Mouse (Mus musculus): ENCODE data around the gene Il1rapl1. TPM values are rescaled to one million over a fixed set of nuclear protein-coding genes. Genes with fewer than 3 reads are reported as not detected.
A peak's percentile ranks its signal among the peaks of the same experiment; 100 is the strongest.
"Not testable (repeated sequence)": the region's sequence is repeated elsewhere in the genome, so short reads cannot be mapped to it uniquely, and the experiment has no call there.

Il1rapl1 gene
- polyA plus RNA-seq, 1 experiment, result not detected

DNA sequence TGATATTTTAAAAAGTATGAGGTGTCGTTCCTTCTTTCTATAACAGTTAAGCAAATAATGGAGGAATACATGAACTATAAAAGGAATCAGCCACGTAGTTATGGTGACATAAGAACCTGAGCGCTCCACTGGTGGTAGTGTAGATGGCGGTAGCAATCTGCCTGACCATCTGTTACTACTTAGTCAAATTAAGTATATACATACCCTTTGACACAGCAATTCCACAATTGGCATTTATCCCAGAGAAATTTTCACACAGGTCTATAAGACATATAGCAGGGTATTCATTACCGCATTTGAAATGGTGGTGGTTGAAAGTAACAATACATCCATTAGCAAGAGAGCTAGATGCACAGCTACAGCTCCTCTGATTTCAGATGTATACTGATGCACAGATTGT, 612.8 kb downstream of the Il1rapl1 start:
- Histone ChIP-seq H3K4me3 (replicated peaks; ENCODE audit: control insufficient read depth, low read depth, low read length) (no peak overlapping the region), H3K4me1 (ENCODE audit: control insufficient read depth, insufficient read depth, low read length) (no peaks in the 10 kb centered on the region), H3K27ac (ENCODE audit: control insufficient read depth, insufficient read depth, low read depth, low read length, poor library complexity) (no peak overlapping the region)
- 77% methylated on average over 5 of the region's 5 CpGs for WGBS
- TF ChIP-seq CTCF (IDR thresholded peaks at IDR 0.05; ENCODE audit: control insufficient read depth, insufficient read depth, low read length) (no peak), POLR2A (IDR thresholded peaks at IDR 0.05; ENCODE audit: borderline replicate concordance, control insufficient read depth, low read depth, low read length) (no peak)

DNA sequence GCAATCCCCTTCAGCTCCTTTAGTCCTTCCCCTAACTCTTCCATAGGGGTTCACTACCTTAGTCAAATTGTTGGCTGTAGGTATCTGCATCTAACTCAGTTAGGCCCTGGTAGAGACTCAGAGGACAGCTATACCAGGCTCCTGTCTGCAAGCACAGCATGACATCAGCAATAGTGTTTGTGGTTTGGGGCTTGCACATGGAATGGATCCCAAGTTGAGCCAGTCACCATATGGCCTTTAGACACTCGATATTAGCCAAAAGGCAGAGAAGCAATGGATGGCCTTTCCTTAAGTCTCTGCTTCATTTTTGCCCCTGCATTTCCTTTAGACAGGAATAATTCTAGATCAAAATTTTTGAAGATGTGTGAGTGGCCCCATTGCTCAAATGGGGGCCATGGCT, 632.0 kb downstream of the Il1rapl1 start:
- Histone ChIP-seq H3K4me3 (replicated peaks; ENCODE audit: control insufficient read depth, low read depth, low read length) (no peak overlapping the region), H3K27ac (ENCODE audit: control insufficient read depth, insufficient read depth, low read depth, low read length, poor library complexity) (no peak overlapping the region), H3K4me1 (ENCODE audit: control insufficient read depth, insufficient read depth, low read length) (no peaks in the 10 kb centered on the region)
- TF ChIP-seq CTCF (IDR thresholded peaks at IDR 0.05; ENCODE audit: control insufficient read depth, insufficient read depth, low read length) (no peak), POLR2A (IDR thresholded peaks at IDR 0.05; ENCODE audit: borderline replicate concordance, control insufficient read depth, low read depth, low read length) (no peak)
- 68% methylated on average over 1 of the region's 1 CpGs for WGBS

DNA sequence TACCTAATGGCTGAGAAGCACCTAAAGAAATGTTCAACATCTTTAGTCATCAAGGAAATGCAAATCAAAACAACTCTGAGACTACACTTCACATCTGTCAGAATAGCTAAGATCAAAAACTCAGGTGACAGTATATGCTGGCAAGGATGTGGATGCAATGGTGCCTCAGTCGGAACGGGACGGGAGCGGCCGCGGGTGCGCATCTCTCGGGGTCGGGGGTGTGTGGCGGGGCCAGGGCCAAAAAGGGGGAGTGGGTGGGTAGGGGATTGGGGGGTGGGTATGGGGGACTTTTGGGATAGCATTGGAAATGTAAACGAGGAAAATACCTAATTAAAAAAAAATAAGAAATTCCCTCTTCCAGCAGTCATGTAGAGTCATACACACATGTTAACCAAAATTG, 877.3 kb downstream of the Il1rapl1 start:
- peak; percentile 14; the same call in 1 of the 2 replicates for TF ChIP-seq POLR2A (IDR thresholded peaks at IDR 0.05; ENCODE audit: borderline replicate concordance, control insufficient read depth, low read depth, low read length)
- not testable (repeated sequence) for H3K4me3 ChIP-seq (replicated peaks; ENCODE audit: control insufficient read depth, low read depth, low read length)
- 46% methylated on average over 11 of the region's 11 CpGs for WGBS

DNA sequence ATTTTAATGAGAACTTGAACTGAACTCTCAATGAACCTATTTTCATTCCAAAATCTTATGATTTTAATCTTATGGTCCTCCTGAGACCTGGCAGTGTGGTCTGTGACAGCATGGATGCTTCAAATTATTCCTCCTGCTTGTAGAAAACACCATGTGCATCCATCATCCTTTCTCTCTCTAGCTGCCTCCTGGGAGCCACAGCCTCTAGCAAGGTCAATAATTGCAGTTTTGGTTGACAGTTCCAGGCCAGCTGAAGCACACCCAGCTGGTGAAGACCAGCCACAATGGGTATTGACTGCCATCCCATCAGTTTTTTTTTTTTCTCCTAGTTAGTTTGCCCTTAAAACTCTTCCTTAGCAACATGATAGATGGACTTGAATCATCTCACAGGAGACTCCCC, 890.2 kb downstream of the Il1rapl1 start:
- H3K4me1 ChIP-seq (ENCODE audit: control insufficient read depth, insufficient read depth, low read length), result no peaks in the 10 kb centered on the region
- no peak for TF ChIP-seq CTCF (IDR thresholded peaks at IDR 0.05; ENCODE audit: control insufficient read depth, insufficient read depth, low read length)
- no peak for TF ChIP-seq POLR2A (IDR thresholded peaks at IDR 0.05; ENCODE audit: borderline replicate concordance, control insufficient read depth, low read depth, low read length)
- H3K4me3 ChIP-seq (replicated peaks; ENCODE audit: control insufficient read depth, low read depth, low read length), result no peak overlapping the region
- H3K27ac ChIP-seq (ENCODE audit: control insufficient read depth, insufficient read depth, low read depth, low read length, poor library complexity), result no peak overlapping the region

More for the DNA sequence above, 877.3 kb downstream of the Il1rapl1 start:
- H3K4me1 ChIP-seq (ENCODE audit: control insufficient read depth, insufficient read depth, low read length), result not testable (repeated sequence)
- peak overlapping the region; percentile 21; the same call in 1 of the 2 replicates for H3K27ac ChIP-seq (ENCODE audit: control insufficient read depth, insufficient read depth, low read depth, low read length, poor library complexity)

DNA sequence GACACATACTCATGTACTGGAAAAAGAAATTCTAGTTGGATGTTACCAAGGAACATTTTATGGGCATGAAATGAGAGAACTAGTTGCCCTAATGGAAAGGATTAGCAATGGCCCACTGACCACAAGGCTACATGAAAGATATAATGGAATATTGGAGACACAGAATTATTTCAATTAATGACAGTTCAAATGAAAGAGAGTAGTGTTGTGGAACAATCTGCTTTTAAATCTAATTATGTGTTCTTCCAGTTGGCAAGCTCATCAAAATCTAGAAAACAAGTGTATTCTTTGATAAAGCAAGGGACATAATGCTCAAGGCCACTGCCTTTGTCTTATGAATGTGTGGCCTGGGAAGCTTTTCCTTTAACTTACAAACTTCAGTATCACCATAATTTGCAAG, 1113.1 kb downstream of the Il1rapl1 start:
- Histone ChIP-seq H3K4me3 (replicated peaks; ENCODE audit: control insufficient read depth, low read depth, low read length) (no peak overlapping the region), H3K4me1 (ENCODE audit: control insufficient read depth, insufficient read depth, low read length) (no peaks in the 10 kb centered on the region), H3K27ac (ENCODE audit: control insufficient read depth, insufficient read depth, low read depth, low read length, poor library complexity) (no peak overlapping the region)
- no peak for TF ChIP-seq POLR2A (IDR thresholded peaks at IDR 0.05; ENCODE audit: borderline replicate concordance, control insufficient read depth, low read depth, low read length)
- TF ChIP-seq CTCF (IDR thresholded peaks at IDR 0.05; ENCODE audit: control insufficient read depth, insufficient read depth, low read length), result no peak

DNA sequence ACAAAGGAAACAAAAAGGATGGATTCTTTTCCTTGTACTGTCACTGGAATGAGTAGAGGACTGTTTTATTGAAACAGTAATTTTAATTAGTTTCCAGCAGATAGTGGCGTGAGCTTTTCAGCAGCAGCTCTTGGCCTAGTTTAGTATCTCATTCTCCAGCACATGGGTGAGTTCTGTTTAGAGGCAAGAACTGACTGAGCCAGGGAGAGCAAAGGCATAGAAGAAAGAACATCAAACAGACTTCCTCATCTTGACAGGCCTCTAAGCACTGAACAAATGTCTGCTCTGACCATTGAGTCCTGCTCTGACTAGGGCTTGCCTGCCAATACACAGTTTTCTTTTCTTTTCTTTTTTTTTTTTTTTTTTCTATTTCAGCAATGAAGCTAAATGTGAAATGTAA, 1160.3 kb downstream of the Il1rapl1 start:
- Histone ChIP-seq H3K4me1 (ENCODE audit: control insufficient read depth, insufficient read depth, low read length) (no peaks in the 10 kb centered on the region), H3K27ac (ENCODE audit: control insufficient read depth, insufficient read depth, low read depth, low read length, poor library complexity) (no peak overlapping the region), H3K4me3 (replicated peaks; ENCODE audit: control insufficient read depth, low read depth, low read length) (no peak overlapping the region)
- 73% methylated on average over 1 of the region's 1 CpGs for WGBS
- TF ChIP-seq CTCF (IDR thresholded peaks at IDR 0.05; ENCODE audit: control insufficient read depth, insufficient read depth, low read length) (no peak), POLR2A (IDR thresholded peaks at IDR 0.05; ENCODE audit: borderline replicate concordance, control insufficient read depth, low read depth, low read length) (no peak)

DNA sequence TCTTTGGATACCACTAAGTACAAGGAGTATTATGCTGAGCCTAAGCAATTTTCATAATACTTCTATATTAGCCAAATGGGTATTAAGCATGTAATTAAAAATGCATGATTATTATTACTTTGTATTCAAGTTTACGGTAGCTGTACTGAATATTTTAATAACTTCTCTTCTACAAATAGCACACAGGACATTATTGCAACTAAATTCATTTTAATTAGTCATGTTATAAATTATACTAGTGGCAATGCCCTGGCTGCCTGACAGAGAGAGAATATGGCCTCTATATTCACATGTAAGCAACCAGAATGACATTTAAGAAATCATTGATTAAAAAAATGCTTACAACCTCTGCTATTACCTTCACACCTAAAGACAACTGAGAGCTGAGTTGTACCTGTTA, 1160.8 kb downstream of the Il1rapl1 start:
- H3K4me3 ChIP-seq (replicated peaks; ENCODE audit: control insufficient read depth, low read depth, low read length), result no peak overlapping the region
- no peak for TF ChIP-seq CTCF (IDR thresholded peaks at IDR 0.05; ENCODE audit: control insufficient read depth, insufficient read depth, low read length)
- TF ChIP-seq POLR2A (IDR thresholded peaks at IDR 0.05; ENCODE audit: borderline replicate concordance, control insufficient read depth, low read depth, low read length), result no peak
- H3K4me1 ChIP-seq (ENCODE audit: control insufficient read depth, insufficient read depth, low read length), result no peaks in the 10 kb centered on the region
- H3K27ac ChIP-seq (ENCODE audit: control insufficient read depth, insufficient read depth, low read depth, low read length, poor library complexity), result no peak overlapping the region
- WGBS, result 78% methylated on average over 1 of the region's 1 CpGs

DNA sequence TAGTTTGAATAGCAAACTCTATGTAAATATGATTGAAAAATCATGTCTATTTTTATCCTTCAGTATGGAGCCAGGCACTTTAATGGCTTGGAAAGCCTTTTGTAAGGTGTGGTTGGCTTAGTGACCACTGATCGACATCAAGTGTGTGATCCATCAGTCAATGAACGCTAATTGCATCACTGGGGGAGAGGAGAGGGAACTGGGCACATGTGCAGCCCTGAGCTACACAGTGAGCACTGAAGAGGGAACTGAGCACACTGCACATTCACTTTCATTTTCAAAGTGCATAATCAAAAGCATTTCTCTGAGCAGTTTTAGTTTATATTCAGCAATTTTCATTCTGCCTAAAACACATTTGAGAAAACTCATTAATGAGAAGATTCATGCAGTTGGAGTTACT, 1164.5 kb downstream of the Il1rapl1 start:
- Histone ChIP-seq H3K27ac (ENCODE audit: control insufficient read depth, insufficient read depth, low read depth, low read length, poor library complexity) (no peak overlapping the region), H3K4me3 (replicated peaks; ENCODE audit: control insufficient read depth, low read depth, low read length) (no peak overlapping the region), H3K4me1 (ENCODE audit: control insufficient read depth, insufficient read depth, low read length) (no peaks in the 10 kb centered on the region)
- WGBS, result 18% methylated on average over 2 of the region's 2 CpGs
- TF ChIP-seq POLR2A (IDR thresholded peaks at IDR 0.05; ENCODE audit: borderline replicate concordance, control insufficient read depth, low read depth, low read length), result no peak
- no peak for TF ChIP-seq CTCF (IDR thresholded peaks at IDR 0.05; ENCODE audit: control insufficient read depth, insufficient read depth, low read length)

DNA sequence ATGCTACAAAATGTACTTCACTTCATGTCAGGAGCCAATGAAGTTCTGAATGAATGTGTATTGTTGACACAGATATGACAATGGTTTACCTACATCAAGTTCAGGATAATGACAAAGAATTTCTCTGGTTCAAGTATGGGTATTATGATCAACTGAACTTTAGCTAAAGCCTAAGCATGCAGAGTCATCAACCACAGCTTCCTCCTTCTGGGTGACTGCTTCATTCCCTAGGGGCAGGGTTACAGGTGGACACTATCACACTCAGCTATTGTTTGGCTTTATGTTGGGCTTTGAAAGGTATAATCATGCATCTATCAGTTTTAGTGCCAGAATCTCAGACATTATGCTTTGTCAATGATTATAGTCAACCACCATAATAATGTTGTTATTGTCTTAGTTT, 1166.3 kb downstream of the Il1rapl1 start:
- Histone ChIP-seq H3K4me3 (replicated peaks; ENCODE audit: control insufficient read depth, low read depth, low read length) (no peak overlapping the region), H3K27ac (ENCODE audit: control insufficient read depth, insufficient read depth, low read depth, low read length, poor library complexity) (no peak overlapping the region)
- no peak for TF ChIP-seq POLR2A (IDR thresholded peaks at IDR 0.05; ENCODE audit: borderline replicate concordance, control insufficient read depth, low read depth, low read length)
- TF ChIP-seq CTCF (IDR thresholded peaks at IDR 0.05; ENCODE audit: control insufficient read depth, insufficient read depth, low read length), result no peak

More for the DNA sequence above, 1166.3 kb downstream of the Il1rapl1 start:
- no peaks in the 10 kb centered on the region for H3K4me1 ChIP-seq (ENCODE audit: control insufficient read depth, insufficient read depth, low read length)
